Mouse (Mus musculus): ENCODE data around the gene Btnl2.

Gene Btnl2

DNA sequence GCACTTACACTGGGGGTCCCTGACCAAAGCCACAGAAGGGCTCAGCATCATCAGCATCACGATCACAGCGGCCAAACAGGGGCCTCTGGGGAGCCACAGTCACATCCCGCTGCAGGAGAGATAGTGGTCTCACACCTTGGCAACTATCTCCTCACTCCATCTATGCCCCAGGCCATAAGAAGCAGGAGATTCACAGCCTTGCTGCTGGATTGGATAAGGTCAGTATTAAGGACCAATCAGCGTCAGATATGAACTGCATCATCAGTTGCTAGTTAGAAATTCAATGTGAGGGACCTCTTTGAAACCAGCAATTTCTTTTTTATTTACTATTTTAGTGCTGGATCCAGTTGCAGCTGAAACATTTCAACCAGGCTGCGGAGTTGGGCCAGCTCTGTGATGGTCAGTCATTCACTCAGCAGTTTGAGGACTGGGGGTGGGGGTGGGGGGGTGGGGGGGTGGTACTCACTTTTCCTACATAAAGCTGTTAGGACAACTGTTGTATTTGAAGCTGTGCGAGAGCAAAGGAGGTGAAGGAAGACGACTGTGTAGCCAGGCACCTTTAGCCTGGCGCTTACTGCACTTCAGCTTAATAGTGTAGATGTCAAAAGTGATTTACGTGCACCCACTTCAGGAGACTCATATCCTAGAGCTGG lies 43.6 kb downstream of the Btnl2 start:
- peak; percentile 80 for ATAC-seq (ENCODE audit: insufficient number of reproducible peaks, low FRiP score, low TSS enrichment)

DNA sequence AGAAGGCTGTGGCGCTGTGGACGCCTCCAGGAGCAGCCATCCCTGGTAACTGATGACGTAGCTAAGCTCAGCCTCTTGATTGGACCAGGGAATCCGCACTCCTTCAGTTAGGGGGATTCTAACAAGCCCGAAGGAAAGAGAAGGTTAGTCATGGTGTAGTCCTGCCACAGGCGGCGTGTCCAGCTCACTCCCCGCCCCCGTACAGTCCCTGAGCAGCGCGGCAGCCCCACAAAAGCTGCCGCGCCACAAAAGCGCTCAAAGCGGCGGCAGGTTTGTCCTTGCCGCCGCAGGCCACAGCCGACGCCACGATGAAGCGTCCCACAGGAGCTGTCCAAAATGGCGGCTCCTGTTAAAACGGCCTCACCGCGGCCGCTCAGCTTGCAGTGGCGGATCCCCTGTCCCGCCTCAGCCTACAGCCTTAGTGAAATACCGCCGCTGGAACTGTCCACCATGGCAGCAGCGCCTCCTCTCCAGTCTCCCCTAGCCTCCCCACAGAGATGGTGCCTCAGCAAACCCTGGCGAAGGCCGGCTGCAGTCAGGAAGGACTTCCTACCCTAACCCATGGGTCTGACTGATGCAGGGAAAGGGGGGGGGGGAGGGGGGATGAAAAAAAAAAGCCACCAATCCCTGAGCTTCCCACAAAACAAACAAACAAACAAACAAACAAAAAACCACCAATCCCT lies 44.2 kb downstream of the Btnl2 start, which contains the start of gene BC051142:
TSS of gene BC051142 (plus strand) at position 110 of the 683 bp plus-strand sequence.
- ATAC-seq (ENCODE audit: insufficient number of reproducible peaks, low FRiP score, low TSS enrichment): peak; percentile 99

GRCm38 (mm10) chr17:34399394-34399715 lies 44.7 kb downstream of the Btnl2 start:
- ATAC-seq (ENCODE audit: insufficient number of reproducible peaks, low FRiP score, low TSS enrichment): no peak

GRCm38 (mm10) chr17:34411117-34411516 lies 56.5 kb downstream of the Btnl2 start:
- peak; percentile 58; the same call in 1 of the 2 replicates for ATAC-seq (ENCODE audit: insufficient number of reproducible peaks, low FRiP score, low TSS enrichment)

Data from cerebellum, adult (tissue).